Mouse (Mus musculus) hindbrain, embryonic 14.5 days (tissue): ENCODE data around the gene Ino80. TPM values are rescaled to one million over a fixed set of nuclear protein-coding genes. Genes with fewer than 3 reads are reported as not detected.

Experiments used
- ATAC-seq: fragments of 200-750 bp; cut with Nextera tagmentation; 2 replicates; pipeline ENCODE4 v1.8.0; 2017; ENCODE audit warnings: moderate number of reproducible peaks, mild to moderate bottlenecking, moderate TSS enrichment, moderate library complexity; ENCODE audit not compliant: low FRiP score
- DNase-seq: peaks from one replicate; pipeline ENCODE4 v3.0.0-alpha.2; 2015; ENCODE audit warnings: low spot score
- H3K27ac ChIP-seq: fragments of 300-500 bp; sonication (generic); 2 replicates; pipeline ENCODE4 v1.5.1; 2014; ENCODE audit warnings: mild to moderate bottlenecking, moderate library complexity
- H3K27me3 ChIP-seq: fragments of 300-500 bp; sonication (generic); 2 replicates; pipeline ENCODE4 v1.6.1; 2014; ENCODE audit warnings: mild to moderate bottlenecking, low read length, mixed read lengths; ENCODE audit not compliant: control insufficient read depth, insufficient read depth
- H3K36me3 ChIP-seq: fragments of 300-500 bp; sonication (generic); replicated peaks from 2 replicates; pipeline ENCODE4 v1.6.1; 2014; ENCODE audit not compliant: control insufficient read depth, insufficient read depth
- H3K4me1 ChIP-seq: fragments of 300-500 bp; sonication (generic); replicated peaks from 2 replicates; pipeline ENCODE4 v1.6.1; 2014; ENCODE audit warnings: antibody characterized with exemption, low read length, mixed read lengths; ENCODE audit not compliant: control insufficient read depth, insufficient read depth
- H3K4me2 ChIP-seq: fragments of 300-500 bp; sonication (generic); replicated peaks from 2 replicates; pipeline ENCODE4 v1.6.1; 2014; ENCODE audit warnings: mild to moderate bottlenecking, moderate library complexity
- H3K4me3 ChIP-seq: fragments of 300-500 bp; sonication (generic); replicated peaks from 2 replicates; pipeline ENCODE4 v1.5.1; 2014; ENCODE audit warnings: mild to moderate bottlenecking, low read length
- H3K9ac ChIP-seq: fragments of 300-500 bp; sonication (generic); 2 replicates; pipeline ENCODE4 v1.6.1; 2014
- H3K9me3 ChIP-seq: fragments of 300-500 bp; sonication (generic); 2 replicates; pipeline ENCODE4 v1.6.1; 2016; ENCODE audit warnings: low read length; ENCODE audit not compliant: control insufficient read depth
- WGBS: fragments of 180-500 bp; shearing (Covaris S2); extraction: QIAGEN DNeasy Blood & Tissue Kit; methylation state at CpG from one replicate; pipeline ENCODE4 v1.1.7; 2014; 5-methylcytosine and 5-hydroxymethylcytosine counted together
- polyA plus RNA-seq: library from polyadenylated mRNA; unstranded; fragments of >200 nt; fragmentation: Nextera tagmentation; extraction: Ambion mirVana; gene quantifications from 2 replicates; pipeline ENCODE4 v1.2.1, GENCODE M21; 2014

Gene Ino80
- polyA plus RNA-seq, 1 experiment from 2014 or later: 4.8 TPM

DNA sequence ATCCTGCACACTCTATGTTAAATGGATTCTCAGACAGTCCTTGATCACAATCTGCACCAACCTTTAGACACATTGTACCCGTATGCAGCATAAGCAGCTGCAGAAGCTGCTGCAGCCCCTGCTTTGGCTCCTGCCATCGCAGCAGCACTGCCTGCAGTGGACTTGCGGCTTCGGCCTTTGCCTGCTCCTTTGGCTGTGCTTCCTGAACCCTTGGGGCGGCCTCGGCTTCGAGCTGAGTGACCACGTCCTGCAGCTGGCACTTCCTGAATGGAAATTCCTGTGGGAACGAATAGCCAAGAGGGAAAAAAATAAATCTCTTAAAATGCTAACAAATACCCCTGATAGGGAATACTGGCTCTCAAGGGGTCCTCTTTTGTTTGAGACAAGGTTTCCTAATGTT is 100.2 kb downstream of the Ino80 start:
- Histone ChIP-seq H3K4me2 (no peak overlapping the region), H3K27ac (no peak overlapping the region), H3K36me3 (peaks cover 99% of the 10 kb centered on the region), H3K9ac (no peak overlapping the region), H3K4me1 (no peaks in the 10 kb centered on the region), H3K27me3 (no peaks in the 10 kb centered on the region), H3K9me3 (no peaks in the 10 kb centered on the region), H3K4me3 (no peak overlapping the region)
- DNase-seq (no peak), ATAC-seq (no peak)
- 80% methylated on average over 9 of the region's 9 CpGs for WGBS

- 95% methylated on average over 10 of the region's 10 CpGs for WGBS
- H3K36me3 ChIP-seq: peaks cover 45% of the 10 kb centered on the region
Measured at GRCm38 (mm10) chr2:119370116-119370515, 107.4 kb downstream of the Ino80 start.

GRCm38 (mm10) chr2:119367346-119367745 is 110.1 kb downstream of the Ino80 start:
- H3K27me3 ChIP-seq: no peaks in the 10 kb centered on the region
- 81% methylated on average over 3 of the region's 3 CpGs for WGBS
- no peaks in the 10 kb centered on the region for H3K9me3 ChIP-seq
- no peaks in the 10 kb centered on the region for H3K4me1 ChIP-seq
- no peak overlapping the region for H3K27ac ChIP-seq
- H3K4me2 ChIP-seq: no peak overlapping the region
- H3K4me3 ChIP-seq: no peak overlapping the region
- no peak overlapping the region for H3K9ac ChIP-seq
- DNase-seq (no peak), ATAC-seq (no peak)
- H3K36me3 ChIP-seq: peaks cover 17% of the 10 kb centered on the region

More at GRCm38 (mm10) chr2:119370116-119370515, 107.4 kb downstream of the Ino80 start:
- Histone ChIP-seq H3K27ac (no peak overlapping the region), H3K9me3 (no peaks in the 10 kb centered on the region), H3K4me1 (no peaks in the 10 kb centered on the region), H3K27me3 (no peaks in the 10 kb centered on the region), H3K4me2 (no peak overlapping the region), H3K9ac (no peak overlapping the region), H3K4me3 (no peak overlapping the region)
- no peak for DNase-seq
- ATAC-seq: no peak

GRCm38 (mm10) chr2:119364969-119365368 is 112.5 kb downstream of the Ino80 start:
- ATAC-seq (no peak), DNase-seq (no peak)
- H3K4me2 ChIP-seq: no peak overlapping the region
- no peaks in the 10 kb centered on the region for H3K27me3 ChIP-seq
- peaks cover 19% of the 10 kb centered on the region; the same call in 1 of the 2 replicates for H3K9me3 ChIP-seq
- H3K4me1 ChIP-seq: no peaks in the 10 kb centered on the region
- WGBS: 91% methylated on average over 3 of the region's 3 CpGs
- H3K27ac ChIP-seq: no peak overlapping the region
- H3K9ac ChIP-seq: no peak overlapping the region
- H3K4me3 ChIP-seq: no peak overlapping the region
- H3K36me3 ChIP-seq: peaks cover 2% of the 10 kb centered on the region; the same call in 1 of the 2 replicates

GRCm38 (mm10) chr2:119359721-119360291 is 117.7 kb downstream of the Ino80 start:
- ATAC-seq (no peak), DNase-seq (no peak)
- H3K4me1 ChIP-seq: no peaks in the 10 kb centered on the region
- no peaks in the 10 kb centered on the region for H3K36me3 ChIP-seq
- H3K9ac ChIP-seq: no peak overlapping the region
- H3K4me2 ChIP-seq: no peak overlapping the region
- H3K27ac ChIP-seq: no peak overlapping the region
- H3K27me3 ChIP-seq: no peaks in the 10 kb centered on the region
- H3K4me3 ChIP-seq: no peak overlapping the region
- 86% methylated on average over 2 of the region's 2 CpGs for WGBS
- H3K9me3 ChIP-seq: peaks cover 19% of the 10 kb centered on the region; the same call in 1 of the 2 replicates

- Histone ChIP-seq H3K4me1 (no peaks in the 10 kb centered on the region), H3K9me3 (peaks cover 19% of the 10 kb centered on the region; the same call in 1 of the 2 replicates), H3K27ac (no peak overlapping the region), H3K4me2 (no peak overlapping the region), H3K27me3 (no peaks in the 10 kb centered on the region), H3K36me3 (peaks cover 5% of the 10 kb centered on the region; the same call in 1 of the 2 replicates), H3K9ac (no peak overlapping the region), H3K4me3 (no peak overlapping the region)
- WGBS: 85% methylated on average over 6 of the region's 6 CpGs
- ATAC-seq: no peak
- DNase-seq: no peak
Measured at GRCm38 (mm10) chr2:119358249-119358648, 119.2 kb downstream of the Ino80 start.

DNA sequence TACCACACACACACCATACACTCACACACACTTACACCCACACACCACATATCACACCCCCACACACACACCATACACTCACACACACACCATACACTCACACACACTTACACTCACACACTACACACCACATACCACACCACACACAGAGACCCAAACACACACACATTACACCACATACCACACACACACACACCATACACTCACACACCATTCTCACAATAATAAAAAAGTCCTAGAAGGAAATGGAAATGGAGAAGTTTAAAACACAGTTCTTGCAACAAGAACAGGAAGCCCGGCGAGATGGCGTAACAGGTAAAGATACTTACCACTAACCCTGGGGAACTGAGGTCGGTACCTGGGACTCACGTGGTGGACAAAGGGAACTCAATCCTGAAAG is 120.7 kb downstream of the Ino80 start:
- no peak for ATAC-seq
- H3K27me3 ChIP-seq: no peaks in the 10 kb centered on the region
- H3K4me2 ChIP-seq: no peak overlapping the region
- H3K36me3 ChIP-seq: peaks cover 5% of the 10 kb centered on the region; the same call in 1 of the 2 replicates
- WGBS: 92% methylated on average over 5 of the region's 5 CpGs
- H3K9ac ChIP-seq: no peak overlapping the region
- H3K27ac ChIP-seq: no peak overlapping the region
- peaks cover 15% of the 10 kb centered on the region; the same call in 1 of the 2 replicates for H3K9me3 ChIP-seq
- no peak overlapping the region for H3K4me3 ChIP-seq
- DNase-seq: no peak
- H3K4me1 ChIP-seq: no peaks in the 10 kb centered on the region; the same call in 1 of the 2 replicates

GRCm38 (mm10) chr2:119356310-119356709 is 121.2 kb downstream of the Ino80 start:
- Histone ChIP-seq H3K4me3 (no peak overlapping the region), H3K4me1 (no peaks in the 10 kb centered on the region; the same call in 1 of the 2 replicates), H3K36me3 (peaks cover 5% of the 10 kb centered on the region; the same call in 1 of the 2 replicates), H3K4me2 (no peak overlapping the region), H3K9me3 (peaks cover 10% of the 10 kb centered on the region; the same call in 1 of the 2 replicates), H3K9ac (no peak overlapping the region), H3K27ac (no peak overlapping the region), H3K27me3 (0 out of 2 replicates have a peak, but pooled peaks cover 3% of the 10 kb centered on the region)
- no peak for ATAC-seq
- DNase-seq: no peak

DNA sequence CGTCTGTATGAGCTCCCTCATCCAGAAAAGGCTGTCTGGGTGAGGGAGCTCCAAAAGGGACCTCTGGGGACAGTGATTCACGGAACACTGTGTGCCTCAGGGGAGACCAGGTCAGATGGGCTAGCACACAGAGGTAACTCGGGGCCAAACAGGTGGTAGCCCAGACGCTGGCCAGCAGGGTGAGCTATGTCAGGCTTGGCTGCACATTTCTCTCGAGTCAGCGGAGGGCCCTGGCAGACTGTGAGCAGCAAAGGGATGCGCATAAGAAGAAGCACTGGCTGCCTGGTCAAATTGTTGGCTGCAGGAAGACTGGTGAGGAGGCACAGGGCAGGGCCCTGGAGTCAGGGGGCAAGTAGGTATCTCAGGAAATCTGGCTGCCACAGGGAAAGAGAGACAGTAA is 121.8 kb downstream of the Ino80 start:
- Histone ChIP-seq H3K27me3 (0 out of 2 replicates have a peak, but pooled peaks cover 4% of the 10 kb centered on the region), H3K9me3 (peaks cover 4% of the 10 kb centered on the region; the same call in 1 of the 2 replicates), H3K27ac (no peak overlapping the region)

More for the DNA sequence above, 121.8 kb downstream of the Ino80 start:
- no peak for ATAC-seq
- Histone ChIP-seq H3K36me3 (peaks cover 5% of the 10 kb centered on the region; the same call in 1 of the 2 replicates), H3K4me2 (no peak overlapping the region), H3K9ac (no peak overlapping the region), H3K4me3 (no peak overlapping the region), H3K4me1 (peaks cover under 1% of the 10 kb centered on the region; the same call in 1 of the 2 replicates)
- WGBS: 30% methylated on average over 7 of the region's 7 CpGs
- DNase-seq: no peak
